Mouse (Mus musculus) T-helper 1 cell (primary cell): ENCODE data around the gene Lemd2.

Experiments used
- in situ Hi-C: fragments of 300-600 bp; cut with MboI, MseI; formaldehyde crosslinking; loops from one replicate; pipeline ENCODE4 v1.15.1; 2025; ENCODE audit warnings: high pct_unique_total_duplicates

Gene Lemd2

DNA sequence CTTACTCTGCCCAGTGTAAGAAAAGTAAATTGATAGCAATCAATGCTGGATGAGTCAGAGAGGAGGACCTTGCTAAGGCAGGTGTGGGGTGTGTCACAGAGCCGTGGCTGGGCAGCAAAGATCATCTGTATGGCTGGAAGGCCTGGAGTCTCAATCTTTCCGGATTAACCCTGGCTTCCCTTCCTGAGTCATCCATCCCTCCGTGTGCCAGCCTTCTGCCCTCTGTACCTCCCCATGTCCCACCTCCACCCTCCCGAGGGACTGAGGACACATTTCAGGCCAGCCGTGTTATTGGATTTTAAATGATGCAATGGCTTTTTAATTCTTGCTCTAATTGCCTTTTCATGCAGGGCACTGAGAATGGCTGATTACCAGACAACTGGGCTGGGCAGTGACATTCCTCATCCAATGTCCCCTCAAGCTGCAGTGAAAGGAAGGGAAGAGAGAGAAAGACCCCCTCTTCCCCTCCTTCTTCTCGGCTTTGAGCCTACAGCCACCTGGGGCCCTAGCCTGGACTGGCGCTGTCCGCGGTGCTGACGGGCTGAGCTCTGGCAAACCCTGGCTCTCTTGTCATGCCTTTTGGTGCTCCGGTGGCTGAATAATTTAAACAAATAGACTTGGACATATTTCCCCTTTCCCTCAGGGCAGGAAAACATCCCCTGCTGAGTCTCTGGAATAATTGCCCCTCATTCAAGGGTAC lies 24.1 kb upstream of the Lemd2 start:
- in situ Hi-C loops: no loop called here

DNA sequence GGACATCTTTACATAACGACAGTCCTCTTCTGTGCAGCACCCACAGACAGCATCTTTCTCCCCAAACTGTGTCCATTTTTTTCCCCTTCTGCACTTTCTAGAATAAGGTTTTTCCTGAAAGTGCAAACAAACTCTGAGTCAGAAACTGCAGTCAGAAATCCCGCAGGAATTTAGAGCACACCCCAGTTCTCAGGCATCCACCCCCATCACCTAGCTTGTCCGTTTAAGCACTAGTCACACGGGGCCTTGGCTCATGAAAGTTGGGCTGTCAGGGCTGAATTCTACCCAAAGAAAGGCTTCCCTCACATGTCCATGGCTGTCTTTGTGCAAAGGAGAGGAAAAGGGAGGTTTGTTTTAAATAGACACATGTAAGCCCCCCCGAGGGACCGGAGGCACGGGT lies 23.0 kb upstream of the Lemd2 start:
- in situ Hi-C loops: no loop called here

DNA sequence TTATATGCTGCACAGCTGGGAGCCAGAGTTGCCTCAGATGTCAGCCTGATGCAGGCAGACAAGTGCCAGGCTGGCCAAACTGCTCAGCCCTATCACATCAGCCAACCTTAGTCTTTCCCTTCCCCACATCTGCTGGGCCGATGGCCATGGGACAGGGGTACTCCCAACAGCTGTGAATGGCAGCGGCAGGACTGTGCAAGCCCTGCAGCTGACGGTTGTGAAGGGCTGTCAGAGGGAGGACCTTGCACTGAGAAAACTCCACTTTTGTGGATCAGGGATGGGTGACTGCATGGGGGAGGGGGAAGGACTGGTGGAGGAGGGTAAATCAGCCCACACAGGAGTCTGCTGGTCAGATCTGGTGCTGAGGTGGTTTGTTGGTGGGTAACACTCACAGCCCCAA lies 22.4 kb upstream of the Lemd2 start:
- in situ Hi-C loops: no loop called here

DNA sequence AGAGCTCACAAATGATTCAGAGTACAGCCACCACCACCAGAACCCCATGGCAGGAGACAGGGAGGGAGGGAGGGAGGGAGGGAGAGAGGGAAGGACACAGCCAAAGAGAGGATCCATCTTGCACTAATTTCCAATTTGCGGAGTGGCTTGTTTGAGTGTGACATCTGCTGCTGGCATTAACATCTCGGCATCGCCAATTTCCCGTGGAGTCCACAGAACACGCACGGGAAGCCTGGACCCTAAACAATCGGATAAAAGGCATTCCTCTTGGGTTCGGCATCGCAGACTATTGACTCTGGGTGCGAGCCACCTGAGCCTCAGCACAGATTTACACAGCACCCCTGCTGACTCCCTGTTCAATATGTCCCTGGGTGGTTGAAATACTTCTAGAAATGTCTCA lies 21.5 kb upstream of the Lemd2 start:
- in situ Hi-C loops: no loop called here

DNA sequence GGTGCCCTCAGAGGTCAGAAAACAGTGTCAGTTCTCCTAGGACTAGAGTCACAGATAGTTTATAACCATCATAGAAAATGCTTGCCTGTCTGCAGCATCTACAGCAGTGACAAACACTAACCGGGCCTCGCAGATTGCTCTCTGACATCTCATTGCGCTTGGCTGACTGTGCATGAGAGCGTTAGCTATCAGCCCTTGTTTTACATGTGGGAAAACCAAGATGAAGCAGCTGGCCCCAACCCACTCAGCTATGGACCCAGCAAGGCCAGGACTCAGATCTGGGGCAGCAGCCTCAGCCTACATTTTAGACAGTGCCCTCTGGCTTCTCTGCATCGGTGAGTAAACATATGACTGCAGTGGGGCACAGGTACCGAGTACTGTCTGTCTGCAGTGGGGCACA lies 19.6 kb upstream of the Lemd2 start:
- in situ Hi-C loops: no loop called here

DNA sequence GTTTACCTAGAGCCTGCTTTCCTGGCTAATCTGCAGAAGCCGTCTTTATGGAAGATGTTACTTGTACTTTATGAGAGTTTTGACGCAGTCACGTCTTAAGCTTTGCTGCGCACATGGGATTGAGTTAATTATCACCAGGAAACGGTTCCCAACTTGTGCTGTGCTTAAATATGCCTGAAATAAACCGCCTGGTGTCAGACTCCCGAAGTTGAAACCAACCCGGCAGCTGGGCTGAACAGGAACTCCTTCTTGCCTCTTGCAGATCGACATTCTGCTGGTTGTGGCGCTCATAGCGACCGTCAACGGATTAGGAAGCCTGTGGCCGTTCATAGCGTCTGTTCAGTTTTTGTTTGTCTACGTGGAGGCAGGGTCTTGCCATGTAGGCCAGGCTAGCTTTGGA lies 17.3 kb upstream of the Lemd2 start:
- in situ Hi-C loops: no loop called here

DNA sequence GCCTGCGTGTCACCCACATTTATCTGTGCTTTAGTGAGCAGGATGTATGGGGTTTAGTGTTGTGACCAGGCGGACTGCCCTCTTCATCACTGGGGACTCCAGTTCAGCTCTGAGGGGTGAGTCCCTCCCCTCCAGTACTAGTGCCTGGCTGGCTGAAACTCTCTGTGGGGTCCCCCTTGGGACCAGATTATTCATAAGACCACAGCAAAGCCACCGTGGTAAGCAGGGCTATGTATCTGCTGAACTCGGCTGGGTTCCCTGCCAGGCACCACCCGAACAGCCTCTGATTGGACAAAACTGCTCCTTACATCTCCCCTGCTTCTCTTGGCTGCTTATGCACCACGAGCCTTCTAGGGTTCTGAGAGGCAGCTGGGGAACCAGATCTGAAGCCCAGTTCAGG lies 14.6 kb upstream of the Lemd2 start:
- in situ Hi-C loops: no loop called here

DNA sequence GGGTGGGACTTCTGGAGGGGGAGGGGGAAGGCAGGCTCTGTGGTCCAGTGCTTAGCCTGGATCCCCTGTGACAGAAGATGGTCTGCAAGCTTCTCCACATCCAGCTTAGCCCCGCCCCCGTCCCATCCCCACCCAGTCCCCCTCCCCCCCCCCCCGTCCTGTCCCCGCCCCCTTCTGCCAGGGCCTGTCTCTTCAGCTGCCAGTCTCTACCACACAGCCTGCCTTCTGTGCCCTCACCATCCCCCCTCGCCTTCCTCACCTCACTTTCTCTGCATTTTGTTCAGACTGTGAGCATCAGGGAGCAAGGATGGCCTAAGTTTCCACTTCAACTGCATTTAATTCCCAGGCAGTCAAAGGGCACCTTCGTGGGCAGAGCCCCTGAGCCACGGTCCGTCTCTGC lies 14.1 kb upstream of the Lemd2 start:
- in situ Hi-C loops: no loop called here

DNA sequence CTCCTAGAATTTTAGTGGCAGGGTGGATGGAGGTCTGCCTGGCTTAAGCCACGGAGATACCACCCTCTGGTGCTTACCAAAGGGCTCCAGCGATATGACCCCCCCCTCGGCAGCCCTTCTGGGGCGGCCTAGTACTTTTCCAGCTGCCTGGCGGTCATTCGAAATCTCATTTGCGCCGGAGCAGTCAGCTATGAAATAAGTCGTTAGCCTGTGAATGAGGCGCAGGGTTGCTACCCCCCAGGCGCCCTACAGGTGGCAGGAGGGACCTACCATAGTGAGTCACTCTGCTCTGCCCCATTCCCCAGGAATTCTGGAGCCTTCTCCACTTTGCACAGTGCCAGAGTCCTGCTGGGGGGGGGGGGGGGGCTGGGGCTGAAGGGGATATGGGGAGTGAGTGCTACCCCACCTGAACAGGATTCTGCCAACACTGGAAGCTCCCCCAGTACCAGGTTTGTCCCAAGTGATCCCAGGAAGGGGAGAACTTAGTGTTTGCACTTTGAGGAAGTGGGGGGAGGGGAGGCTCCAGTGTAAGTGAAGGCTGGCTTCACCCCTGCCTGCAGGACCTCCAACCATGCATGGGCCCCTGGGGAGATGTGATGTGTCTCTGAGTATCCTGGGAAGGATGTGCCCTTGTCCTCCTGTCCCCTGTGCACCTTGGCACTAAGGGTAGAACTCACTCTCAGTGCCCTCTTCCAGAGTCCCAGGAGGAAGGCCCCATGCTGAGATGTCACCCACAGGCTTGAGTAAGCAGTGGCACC lies 8.7 kb upstream of the Lemd2 start:
- in situ Hi-C loops: no loop called here

DNA sequence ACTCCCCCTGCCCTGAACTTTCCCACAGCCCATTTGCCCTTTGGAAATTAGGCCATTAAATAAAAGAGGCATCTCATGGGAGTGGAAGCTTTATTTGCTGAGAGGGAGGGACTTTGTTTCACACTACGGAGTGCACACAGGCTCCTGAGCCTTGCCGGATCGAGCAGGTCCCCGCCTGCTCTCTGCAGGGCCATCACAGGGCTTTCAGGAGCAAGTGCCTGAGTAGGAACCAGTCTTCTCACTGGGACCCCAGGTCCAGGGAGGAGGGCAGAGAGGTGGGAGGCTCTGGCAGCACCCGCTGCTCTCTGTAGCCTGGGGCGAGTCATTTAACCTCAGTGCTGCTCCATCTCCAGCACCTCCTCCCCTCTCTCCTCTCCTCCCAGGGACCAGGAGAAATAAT lies 7.7 kb upstream of the Lemd2 start:
- in situ Hi-C loops: no loop called here

DNA sequence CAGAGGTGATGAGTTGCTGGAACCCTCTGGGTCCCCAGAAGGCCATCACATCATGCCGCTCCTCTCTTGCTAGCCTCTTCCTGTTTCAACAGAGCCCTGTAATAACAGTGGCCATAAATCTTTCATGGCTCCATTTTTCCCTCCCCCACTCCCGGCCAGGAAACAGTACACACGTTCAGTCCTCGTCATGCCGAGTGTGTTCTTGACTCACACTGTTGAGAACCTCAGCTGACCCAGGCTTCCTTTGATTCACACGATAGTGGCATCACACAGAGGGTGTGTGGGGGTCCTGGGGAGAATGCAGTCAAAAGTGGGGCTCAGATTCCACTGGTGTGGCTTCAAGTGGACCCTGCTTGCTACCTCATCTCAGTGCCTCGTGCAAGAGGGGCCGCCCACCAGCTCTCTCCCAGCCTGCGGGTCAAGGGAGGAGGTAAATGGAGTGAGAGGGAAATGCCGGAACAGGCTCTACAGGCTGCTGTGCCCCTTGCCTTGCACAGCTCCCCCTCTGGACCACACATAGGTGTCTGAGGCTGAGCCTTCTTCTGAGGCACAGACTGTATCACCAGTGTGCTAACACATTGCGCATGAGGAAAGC lies 2.9 kb upstream of the Lemd2 start:
- in situ Hi-C loops: no loop called here

DNA sequence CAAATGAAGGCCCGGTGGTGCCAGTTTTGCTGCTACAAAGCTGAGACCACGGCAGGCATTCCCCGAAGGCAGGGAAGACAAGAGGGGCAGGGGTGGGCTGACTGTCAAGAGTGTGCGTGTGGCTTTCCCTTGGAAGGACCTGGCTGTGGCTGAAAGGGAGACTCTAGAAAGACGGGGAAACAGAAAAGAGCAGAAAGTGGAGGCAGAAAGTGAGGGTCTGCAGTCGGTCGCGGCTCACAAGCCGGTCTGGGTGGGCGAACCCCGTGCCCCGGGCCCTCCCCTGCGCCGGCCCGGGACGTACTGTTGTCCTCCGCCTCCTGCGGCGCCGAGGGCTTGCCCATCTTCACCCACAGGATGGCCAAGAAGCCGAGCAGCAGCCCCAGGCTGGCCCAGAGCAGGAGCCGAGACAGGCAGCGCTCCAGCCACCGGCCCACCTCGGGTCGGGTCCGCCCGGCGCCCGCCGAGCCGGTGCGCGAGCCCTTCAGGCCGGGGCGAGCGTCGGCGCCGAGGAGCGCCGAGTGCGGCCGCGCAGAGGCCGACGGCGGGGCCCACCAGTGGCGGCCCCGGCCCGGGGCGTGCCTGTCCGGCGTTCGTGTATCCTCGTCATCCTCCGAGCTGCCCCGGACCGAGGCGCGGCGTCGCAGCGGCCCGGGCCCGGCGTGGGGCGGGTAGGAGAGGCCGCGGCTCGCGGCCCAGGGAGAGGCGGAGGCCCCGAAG lies 753 bp downstream of the Lemd2 start:
- in situ Hi-C loops: no loop called here

DNA sequence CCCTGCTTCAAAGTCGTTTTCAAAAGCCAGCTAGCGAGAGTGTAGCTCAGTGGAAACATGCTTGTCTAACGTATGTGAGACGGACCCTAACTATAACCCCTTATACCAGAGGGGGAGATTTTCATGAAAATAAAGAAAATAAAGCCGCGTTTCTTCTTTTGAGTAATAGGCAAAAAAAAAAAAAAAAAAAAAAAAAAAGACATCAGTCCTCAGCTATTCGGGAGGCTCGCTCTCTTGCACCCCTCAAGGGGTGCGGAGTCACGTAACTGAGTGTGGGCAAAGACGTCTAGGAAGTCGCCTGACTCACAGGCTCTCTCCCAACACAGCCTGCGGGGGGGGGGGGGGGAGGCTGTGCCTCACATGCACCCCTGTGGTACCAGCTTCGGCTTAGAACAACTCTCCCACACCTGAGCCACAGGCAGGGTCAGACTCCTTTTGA lies 1.3 kb downstream of the Lemd2 start:
- in situ Hi-C loops: no loop called here

DNA sequence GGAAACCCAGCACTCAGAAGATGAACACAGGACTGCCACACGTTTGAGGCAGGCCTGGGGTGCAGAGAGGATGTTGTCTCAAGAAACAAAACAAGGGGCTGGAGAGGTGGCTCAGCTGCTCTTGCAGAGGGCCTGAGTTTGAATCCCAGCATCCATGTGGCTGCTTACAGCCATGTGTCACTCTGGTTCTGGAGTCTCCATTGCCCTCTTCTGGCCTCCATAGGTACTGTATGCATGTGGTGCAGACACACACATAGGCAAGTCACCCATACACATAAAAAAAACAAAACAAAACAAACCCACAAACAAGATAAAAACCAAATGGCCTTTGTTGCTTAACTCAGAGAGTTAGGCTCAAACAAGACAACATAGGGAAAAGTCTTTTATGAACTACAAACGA lies 2.3 kb downstream of the Lemd2 start:
- in situ Hi-C loops: no loop called here

DNA sequence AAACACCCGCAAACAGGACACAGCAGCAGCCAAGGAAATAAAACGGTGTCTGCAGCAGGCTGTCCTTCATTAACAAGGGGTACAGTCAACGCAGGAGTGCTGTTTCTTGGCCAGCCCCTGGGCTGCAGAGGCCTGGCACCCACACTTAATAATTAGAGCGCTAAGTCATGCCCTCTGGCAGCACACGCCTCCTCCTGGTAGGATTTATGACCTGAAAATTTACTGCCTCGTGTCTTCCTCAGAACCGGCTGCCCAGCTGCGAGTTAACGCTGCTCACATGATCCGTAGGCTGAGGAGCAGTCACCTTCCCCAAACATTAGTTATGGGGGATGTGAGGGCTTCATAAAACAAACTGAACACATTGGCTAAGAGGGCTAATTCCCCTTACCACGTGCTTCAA lies 3.5 kb downstream of the Lemd2 start:
- in situ Hi-C loops: no loop called here

DNA sequence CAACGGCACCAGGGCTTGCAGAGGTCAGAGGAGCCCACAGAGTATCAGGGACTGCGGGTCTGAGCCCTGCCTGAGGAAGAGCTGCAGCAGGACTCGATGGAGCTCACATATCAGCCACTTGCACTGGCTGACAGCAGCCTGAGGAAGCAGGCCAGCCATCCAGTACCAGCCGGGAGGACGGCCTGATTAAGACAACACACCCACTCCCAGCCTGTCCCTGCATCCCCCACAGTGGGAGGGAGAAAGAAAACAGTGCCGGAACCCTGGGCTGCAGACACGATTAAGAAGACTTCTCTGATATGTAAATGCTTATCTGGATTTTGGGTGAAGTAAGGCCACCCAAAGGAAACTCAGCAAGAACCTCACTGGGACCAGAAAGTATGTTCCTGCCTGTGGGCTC lies 4.4 kb downstream of the Lemd2 start:
- in situ Hi-C loops: no loop called here

DNA sequence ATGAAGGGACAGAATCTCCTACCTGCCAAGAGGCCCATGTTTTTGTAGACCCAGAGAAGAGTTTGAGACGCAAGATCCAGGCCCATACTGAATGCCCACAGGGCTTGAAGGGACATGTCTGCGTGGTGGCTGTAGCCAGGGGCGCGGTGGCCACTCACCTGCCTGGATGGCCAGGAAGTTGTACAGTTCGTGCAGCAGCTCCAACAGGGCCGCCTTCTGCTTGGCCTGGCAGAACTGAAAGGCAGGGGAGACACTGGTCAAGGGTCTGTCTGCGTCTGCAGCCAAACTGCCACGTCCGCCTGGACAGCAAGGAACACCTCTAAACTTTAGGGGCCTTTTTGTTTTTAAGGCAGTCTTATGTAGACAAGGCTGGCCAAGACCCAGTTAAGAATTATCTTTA lies 5.1 kb downstream of the Lemd2 start:
- in situ Hi-C loops: no loop called here

DNA sequence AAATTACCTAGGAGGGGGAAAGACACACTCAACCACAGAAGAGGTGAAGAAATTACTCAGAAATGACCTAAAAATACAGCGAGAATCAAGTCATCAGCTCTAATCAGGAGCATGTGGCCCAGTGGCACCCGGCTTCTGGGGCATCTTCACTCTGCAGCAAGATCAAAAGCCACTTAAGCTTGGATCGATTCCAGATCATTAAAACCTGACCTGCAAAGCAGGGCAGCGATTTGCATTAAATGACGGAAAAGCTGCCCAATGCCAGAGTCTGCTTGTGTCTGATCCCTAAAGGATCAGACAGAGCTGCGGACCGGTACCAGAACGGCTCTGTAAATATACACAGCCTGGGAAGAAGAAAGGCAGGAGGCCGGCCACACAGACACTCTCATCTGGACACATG lies 8.1 kb downstream of the Lemd2 start:
- in situ Hi-C loops: no loop called here

DNA sequence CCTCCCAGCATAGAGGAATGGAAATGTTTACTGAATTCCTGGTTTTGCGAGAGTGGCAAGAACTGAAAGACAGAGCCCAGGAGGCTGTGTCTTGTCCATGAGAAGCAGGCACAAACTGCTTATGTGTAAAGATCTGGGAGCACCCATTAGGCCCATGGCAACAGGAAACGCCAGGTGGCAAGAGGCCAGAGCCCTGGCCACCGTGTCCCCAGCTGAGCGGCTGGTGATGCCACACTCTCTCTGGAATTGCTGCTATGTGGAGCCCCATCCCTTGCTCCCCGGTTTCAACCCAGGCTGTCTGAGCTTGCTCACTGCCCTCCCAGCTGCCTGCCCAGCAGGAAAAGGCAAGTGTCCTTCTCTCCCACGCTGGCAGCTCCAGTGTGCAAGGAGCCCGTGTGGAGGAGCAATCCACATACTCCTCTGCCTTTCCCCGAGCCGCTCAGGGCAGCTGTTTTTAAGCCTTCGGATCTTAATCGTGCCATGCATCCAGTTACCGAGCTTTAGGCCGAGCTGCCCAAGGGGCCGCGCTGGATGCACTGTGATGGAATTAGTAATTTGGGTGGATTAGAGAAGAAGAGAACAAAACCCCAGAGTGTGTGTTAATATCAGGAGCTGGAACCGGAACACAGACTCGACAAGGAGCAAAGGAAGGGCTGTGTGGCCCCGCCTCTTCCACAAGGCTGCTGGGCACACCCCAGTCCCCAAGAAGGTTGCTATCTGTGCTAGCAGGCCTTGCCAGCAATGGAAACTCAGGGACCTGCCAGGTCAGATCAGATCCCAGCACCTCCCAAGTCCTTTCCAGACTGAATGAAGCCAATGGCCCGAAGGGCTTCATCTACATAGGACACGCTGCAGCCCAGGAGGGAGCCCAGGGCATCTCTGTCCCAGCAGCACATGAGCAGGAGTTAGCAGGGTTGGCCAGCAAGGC lies 9.7 kb downstream of the Lemd2 start:
- in situ Hi-C loops: no loop called here

DNA sequence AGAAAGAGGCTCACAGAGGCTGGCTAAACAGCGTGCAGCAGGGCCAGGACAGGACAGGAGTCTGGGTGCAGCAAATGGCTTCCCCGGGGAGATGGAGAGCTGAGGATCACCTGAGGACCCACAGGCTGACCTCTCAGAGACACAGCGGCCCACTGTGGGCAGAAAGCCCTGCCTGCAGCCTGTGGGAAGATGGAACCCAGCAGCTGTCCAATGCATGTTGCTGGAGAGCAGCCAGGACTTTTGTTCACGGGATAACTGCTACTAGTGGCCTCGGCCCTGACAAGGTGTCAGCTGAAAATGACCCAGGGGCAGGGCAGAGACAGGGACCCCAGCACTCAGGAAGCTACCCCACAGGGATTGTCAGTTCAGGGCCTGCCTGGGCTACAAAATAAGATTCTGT lies 12.5 kb downstream of the Lemd2 start:
- in situ Hi-C loops: no loop called here

DNA sequence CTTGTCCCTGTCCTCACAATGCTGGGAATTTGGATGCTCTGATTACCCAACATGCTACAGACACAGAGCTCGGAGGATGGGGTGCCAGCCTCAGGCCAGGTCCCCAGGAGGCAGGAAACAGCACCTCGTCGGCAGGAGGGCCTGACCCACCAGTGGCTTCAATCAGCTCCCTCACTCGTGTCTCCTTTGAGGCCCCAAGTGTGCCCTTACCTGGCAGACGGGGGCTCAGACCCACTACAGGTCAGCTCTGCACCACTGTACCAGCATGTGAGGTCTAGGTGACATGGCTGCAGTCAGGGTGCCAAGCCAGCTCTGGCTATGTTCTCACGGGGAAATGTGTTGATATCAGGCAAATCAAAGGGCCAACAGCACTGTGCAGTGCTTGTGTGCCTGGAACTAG lies 13.1 kb downstream of the Lemd2 start:
- in situ Hi-C loops: no loop called here
